Mouse (Mus musculus) inflammation-experienced regulatory T-cells, adult 6 months (primary cell): ENCODE data around the gene Ctse. TPM values are rescaled to one million over a fixed set of nuclear protein-coding genes. Genes with fewer than 3 reads are reported as not detected.
A peak's percentile ranks its signal among the peaks of the same experiment; 100 is the strongest.
"Not testable (repeated sequence)": the region's sequence is repeated elsewhere in the genome, so short reads cannot be mapped to it uniquely, and the experiment has no call there.

ENCODE experiments used
- ATAC-seq: one replicate; pipeline ENCODE4 v1.8.0; 2017
- polyA plus RNA-seq, 3 experiments: library from polyadenylated mRNA; unstranded; fragments of 100-300 nt; shearing (Covaris generic); gene quantifications; one replicate each; pipeline ENCODE4 v1.2.1; 2017

Ctse gene
- 10 to 100 TPM; 17.6 to 47.6 (median 27.0) TPM for polyA plus RNA-seq

DNA sequence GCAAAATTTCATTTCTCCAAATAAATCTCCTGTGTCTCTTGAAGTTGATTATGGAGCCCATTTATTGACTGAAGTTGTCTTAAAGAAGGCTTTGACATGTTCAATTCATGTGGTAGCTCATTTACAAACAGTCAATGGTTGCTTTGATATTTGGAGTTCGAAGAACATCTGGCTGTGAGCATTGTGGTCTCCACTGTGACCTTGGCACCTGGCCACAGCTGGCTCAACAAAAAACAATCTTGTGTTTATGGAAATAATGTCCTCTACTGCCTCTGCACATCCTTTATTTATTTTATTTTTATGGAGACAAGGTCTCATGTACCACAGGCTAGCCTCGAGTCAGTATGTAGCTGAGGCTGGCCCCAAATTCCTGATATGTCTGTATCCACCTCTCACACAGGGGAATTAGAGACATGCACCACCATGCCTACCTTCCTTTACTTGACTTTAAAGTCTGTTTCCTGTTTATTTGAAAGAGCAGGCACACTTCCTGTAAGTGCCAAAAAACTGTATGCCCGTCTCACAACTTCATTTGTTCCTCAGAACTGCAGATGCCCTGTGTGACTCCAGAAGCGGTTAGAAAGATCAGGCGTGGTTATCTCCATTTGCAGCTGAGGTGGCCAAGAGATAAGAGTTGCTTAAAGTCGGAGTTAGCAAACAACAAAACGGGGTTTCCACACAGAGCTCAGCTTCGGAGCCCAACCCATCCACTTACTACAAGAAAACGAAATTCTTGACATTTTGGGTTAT is at the start of gene Ctse:
TSS of gene Ctse (plus strand) at position 516 of the 750 bp plus-strand sequence.
- peak; percentile 92 for ATAC-seq

- no peak for ATAC-seq
Measured at GRCm38 (mm10) chr1:131598905-131599304, 39.2 kb upstream of the Ctse start, which contains the start of gene Avpr1b. Avpr1b (plus strand) TSS chr1:131599239.

GRCm38 (mm10) chr1:131600314-131600713 is 37.8 kb upstream of the Ctse start:
- ATAC-seq: no peak

GRCm38 (mm10) chr1:131606719-131607118 is 31.4 kb upstream of the Ctse start:
- no peak for ATAC-seq

DNA sequence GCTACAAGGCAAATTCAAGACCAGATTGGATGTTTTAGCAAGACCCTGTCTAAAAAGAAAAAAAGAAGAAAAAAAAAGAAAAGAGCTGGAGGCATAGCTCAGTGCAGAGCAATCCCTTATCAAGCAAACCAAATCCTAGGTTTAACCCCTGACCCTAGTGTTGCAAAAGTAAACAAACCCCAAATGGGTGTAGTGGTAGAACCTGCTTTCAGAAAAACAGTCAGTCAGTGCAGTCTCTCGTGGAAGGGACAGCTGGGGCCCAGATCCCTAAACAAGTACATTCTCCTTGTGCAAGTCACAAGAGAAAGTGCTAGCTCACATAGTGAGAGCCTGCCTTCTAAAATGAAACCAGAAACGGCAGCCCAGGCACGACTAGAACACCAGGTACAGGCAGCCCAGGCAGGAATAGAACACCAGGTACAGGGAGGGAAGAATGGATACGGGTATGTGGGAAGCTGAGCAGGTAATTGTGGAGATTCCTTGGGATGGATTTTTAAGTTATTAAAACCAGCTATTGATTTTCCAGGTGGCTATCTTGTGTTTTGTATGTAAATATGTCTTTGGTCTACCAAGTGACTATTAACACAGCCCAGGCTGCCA is 25.4 kb upstream of the Ctse start:
- ATAC-seq: no peak

DNA sequence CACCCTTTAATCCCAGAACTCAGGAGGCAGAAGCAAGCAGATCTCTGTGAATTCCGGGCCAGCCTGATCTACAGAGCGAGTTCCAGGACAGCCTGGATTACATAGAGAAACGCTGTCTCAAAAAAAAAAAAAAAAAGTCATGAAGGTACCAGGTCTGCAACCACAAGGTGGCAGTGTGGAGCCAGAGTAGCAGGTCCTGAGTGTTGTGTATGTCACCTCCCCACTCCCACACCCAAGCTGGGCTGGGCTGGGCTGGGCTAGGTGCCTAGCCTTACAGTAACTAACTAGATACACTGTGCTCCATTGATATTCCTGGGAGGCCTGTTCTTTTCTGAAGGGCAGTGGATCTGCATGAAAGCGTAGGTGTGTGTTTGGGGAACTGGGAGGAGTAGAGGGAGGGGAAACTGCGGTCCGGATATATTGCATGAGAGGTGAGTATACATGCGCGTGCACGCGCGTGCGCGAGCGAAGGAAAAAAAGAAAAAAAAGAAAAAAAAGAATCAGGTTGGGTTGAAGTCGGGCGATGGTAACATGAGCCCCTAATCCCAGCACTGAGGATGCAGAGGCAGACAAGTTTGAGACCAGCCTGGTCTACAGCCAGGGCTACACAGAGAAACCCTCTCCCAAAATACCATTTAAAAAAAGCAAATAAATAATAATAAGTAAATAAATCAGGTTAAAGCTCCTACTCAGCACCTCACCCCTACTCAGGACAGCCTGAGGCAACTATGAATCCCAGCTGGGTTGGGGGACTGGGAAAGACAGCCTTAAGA is 24.6 kb upstream of the Ctse start:
- ATAC-seq: peak; percentile 83

- ATAC-seq: no peak
Measured at GRCm38 (mm10) chr1:131614641-131615040, 23.5 kb upstream of the Ctse start.

- no peak for ATAC-seq
Measured at GRCm38 (mm10) chr1:131616131-131616530, 22.0 kb upstream of the Ctse start.

DNA sequence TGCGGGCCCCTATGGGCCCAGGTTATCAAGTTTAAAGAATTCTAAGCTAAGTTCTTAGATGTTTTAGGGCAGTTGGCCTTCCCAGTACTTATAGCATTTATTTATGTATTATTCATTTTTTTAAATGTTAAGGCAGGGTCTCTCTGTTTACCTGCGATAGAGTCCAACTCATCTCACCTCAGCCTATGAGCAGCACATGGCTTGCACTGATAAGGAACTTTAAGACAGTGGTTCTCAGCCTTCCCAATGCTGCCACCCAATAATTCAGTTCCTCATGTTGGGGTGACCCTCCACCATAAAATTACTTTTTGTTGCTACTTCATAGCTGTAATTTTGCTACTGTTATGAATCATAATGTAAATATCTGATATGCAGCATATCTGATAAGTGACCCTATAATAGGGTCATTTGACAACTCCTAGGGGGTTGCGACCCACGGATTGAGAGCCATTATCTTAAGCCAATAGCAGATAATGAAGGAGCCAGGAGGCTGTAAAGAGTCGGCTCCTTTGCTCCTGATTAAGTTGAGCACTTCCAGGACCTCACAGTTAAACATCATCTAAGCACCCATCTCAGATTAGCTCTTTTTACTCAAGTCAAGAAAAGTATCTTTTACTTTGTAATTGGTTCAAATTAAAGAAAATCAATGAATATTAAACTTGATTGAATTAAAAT is 21.4 kb upstream of the Ctse start:
- no peak for ATAC-seq

- no peak for ATAC-seq
Measured at GRCm38 (mm10) chr1:131618576-131618975, 19.5 kb upstream of the Ctse start.

DNA sequence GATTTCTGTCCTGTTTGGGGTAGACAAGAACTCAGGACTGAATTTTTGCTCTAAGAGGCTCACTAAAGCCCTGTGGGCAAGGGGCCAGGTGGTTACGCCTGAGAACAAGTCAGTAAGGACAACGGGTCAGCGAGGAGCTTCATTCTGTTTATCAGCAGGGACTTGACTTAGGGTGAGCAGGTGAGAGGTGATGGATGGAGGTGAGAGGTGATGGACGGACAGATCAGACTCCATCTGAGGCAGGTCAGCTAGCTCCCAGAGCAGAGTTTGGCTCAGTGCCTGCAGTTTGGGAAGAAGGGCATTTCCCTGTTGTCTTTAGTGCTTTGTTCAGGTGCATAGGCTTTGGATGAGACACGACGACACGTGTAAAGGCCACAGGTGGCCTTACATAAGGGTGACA is 18.8 kb upstream of the Ctse start:
- no peak for ATAC-seq

DNA sequence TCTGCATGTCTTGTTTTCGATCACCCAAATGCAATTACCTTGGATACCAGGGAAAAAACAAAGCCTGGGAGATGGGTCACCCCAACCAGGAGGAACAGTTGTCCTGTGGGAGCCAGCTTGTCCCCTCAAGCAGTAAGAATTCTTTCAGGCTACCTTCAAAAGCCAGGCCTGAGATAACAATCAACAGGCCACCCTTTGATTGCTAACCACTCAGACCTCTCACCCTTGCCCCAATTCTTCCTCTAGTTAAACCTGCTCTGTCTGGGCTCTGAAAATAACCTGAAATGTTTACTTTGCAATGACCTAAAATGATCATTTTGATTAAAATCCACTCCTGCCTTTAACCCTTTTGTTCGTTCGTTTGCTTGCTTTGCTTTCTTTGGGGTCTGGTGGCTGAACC is 14.5 kb upstream of the Ctse start:
- ATAC-seq: no peak

- ATAC-seq: no peak
Measured at GRCm38 (mm10) chr1:131624175-131624835, 13.8 kb upstream of the Ctse start.

DNA sequence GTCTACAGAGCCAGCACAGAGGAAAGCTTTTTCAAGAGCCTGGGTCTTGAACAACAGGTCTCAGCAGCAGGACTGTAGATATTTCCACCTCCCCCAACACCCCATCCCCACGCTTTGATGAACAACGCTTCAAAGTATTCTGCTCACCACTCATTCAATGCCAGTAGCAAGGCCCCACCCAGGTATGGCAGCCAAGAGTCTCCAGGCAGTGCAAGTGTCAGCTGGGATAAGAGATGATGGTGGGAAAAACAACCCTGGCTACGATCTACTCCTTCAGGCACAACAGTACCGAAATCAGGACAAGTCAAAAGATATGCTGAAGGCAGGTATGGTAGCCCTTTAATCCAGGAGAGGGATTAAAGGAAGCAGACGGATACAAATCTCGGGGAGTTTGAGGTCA is 11.9 kb upstream of the Ctse start:
- no peak for ATAC-seq

- ATAC-seq: not testable (repeated sequence)
Measured at GRCm38 (mm10) chr1:131632216-131632615, 5.9 kb upstream of the Ctse start.

DNA sequence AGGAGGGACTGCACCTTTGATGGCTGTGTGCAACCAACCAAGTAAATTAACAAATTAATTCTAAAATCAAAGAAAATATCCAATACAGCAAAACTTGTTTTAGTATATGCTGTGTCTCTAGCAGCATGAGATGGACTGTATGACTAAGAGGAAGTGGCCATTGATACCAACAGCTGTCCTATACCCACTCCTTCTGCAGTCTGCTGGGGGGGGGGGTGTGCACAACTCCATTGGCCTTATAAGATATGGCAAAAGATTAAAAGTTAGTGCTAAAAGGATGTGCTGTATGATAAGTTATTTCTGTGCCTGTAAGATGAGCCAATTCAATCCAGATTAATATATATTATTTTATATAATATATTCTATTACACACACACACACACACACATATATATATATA is 3.6 kb upstream of the Ctse start:
- no peak for ATAC-seq

DNA sequence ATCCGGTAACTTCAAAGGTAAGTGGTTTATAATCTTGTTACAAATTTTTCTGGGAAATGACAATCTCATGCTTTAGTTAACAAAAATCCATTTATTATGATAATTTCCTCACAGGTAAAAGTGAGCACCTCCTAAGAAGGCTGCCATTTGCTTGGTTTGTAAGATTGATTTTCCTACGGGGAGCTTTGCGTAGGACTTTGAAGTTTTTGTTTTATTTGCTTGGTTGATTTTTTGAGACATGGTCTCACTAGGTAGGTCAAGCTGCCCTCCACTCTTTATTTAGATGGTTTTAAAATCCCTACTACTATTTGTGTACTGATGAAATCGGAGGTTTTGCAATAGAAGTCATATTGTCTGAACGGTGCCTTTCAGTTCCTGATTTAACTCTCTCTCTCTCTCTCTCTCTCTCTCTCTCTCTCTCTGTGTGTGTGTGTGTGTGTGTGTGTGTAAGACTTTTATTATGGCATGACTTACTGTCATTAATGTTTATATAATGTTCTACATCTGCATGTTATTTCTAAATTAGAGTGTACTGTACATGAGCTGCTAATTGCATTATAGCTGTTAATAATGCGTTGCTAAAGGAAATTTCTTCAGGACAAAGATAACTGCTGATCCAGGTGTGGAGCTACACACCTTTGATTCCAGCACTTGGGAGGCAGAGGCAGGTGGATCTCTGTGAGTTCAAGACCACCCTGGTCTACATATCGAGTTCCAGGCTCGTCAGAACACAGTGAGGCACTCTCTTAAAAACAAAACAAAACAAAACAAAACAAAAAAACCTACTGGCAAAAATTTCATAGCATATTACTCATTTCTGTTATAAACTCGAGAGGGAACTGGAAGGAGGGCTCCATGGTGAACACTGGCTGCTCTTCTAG is 675 bp downstream of the Ctse start:
- ATAC-seq: peak; percentile 33

GRCm38 (mm10) chr1:131640062-131640461 is 2.0 kb downstream of the Ctse start:
- no peak for ATAC-seq

- ATAC-seq: no peak
Measured at GRCm38 (mm10) chr1:131641565-131641964, 3.5 kb downstream of the Ctse start.

GRCm38 (mm10) chr1:131642251-131642650 is 4.1 kb downstream of the Ctse start:
- no peak for ATAC-seq
